Mouse (Mus musculus) Patski (cell line): Measurements from ENCODE around the gene Spag9. TPM values are rescaled to one million over a fixed set of nuclear protein-coding genes. Genes with fewer than 3 reads are reported as not detected.

Experiments
- ATAC-seq: fragments of 100-300 bp; one replicate; pipeline ENCODE4 v1.8.0; 2021
- CTCF ChIA-PET: fragments of 350-600 bp; sonication (Branson Sonifier 250); formaldehyde crosslinking; loops from one replicate; lab custom pipeline; 2022; ENCODE audit warnings: inconsistent platforms; lab: Charles Lee
- POLR2A ChIA-PET: fragments of 350-600 bp; sonication (Branson Sonifier 250); formaldehyde crosslinking; loops from one replicate; lab custom pipeline; 2022; ENCODE audit warnings: antibody characterized with exemption, inconsistent platforms; lab: Charles Lee
- DNase-seq: peaks from one replicate; pipeline ENCODE4 v3.0.0-alpha.2; 2011; ENCODE audit warnings: low read depth, low spot score
- H3K27me3 ChIP-seq: fragments of 371-371 bp; one replicate; pipeline ENCODE4 v1.5.1; 2021
- CTCF ChIP-seq: fragments of 100-300 bp; IDR thresholded peaks from one replicate; pipeline ENCODE4 v1.5.1; 2021
- in situ Hi-C: fragments of 300-500 bp; cut with MboI; formaldehyde crosslinking; loops from 3 replicates; pipeline ENCODE4 v1.11.1; 2018; ENCODE audit warnings: low pct_unique_long_range_greater_than_20kb, mixed read lengths
- polyA plus RNA-seq: library from polyadenylated mRNA; unstranded; gene quantifications from one replicate; pipeline ENCODE4 v1.2.3, GENCODE M21; 2021

The Spag9 gene
- polyA plus RNA-seq, 1 experiment from 2014 or later: 64.7 TPM

GRCm38 (mm10) chr11:93963013-93963412 lies 32.9 kb upstream of the Spag9 start:
- TF ChIP-seq CTCF: no peak
- H3K27me3 ChIP-seq: no peaks in the 10 kb centered on the region
- ATAC-seq (no peak), DNase-seq (no peak)
- in situ Hi-C loops: no loop called here
- POLR2A ChIA-PET: no interaction called here
- CTCF ChIA-PET: no interaction called here

GRCm38 (mm10) chr11:93965391-93965790 lies 30.5 kb upstream of the Spag9 start:
- in situ Hi-C loops: no loop called here
- ChIA-PET POLR2A (interaction anchor here (0.6 kb wide), 1 partner anchor 31 kb away, joined by 3 read pairs; the partner anchor contains the start of gene Spag9), CTCF (no interaction called here)
- TF ChIP-seq CTCF: no peak
- DNase-seq (no peak), ATAC-seq (no peak)
- H3K27me3 ChIP-seq: no peaks in the 10 kb centered on the region

- DNase-seq (no peak), ATAC-seq (no peak)
- in situ Hi-C loops: no loop called here
- ChIA-PET POLR2A (no interaction called here), CTCF (no interaction called here)
- H3K27me3 ChIP-seq: no peaks in the 10 kb centered on the region
- no peak for TF ChIP-seq CTCF
Measured at GRCm38 (mm10) chr11:93967381-93967780, 28.5 kb upstream of the Spag9 start.

- H3K27me3 ChIP-seq: no peaks in the 10 kb centered on the region
- in situ Hi-C loops: no loop called here
- ATAC-seq: peak; percentile 86
- TF ChIP-seq CTCF: peak; percentile 86
- peak; percentile 96 for DNase-seq
- ChIA-PET CTCF (interaction anchor here (0.8 to 1.2 kb wide), 4 partner anchors 10 to 124 kb away, joined by 3 to 5 read pairs (median 3); no protein-coding TSS in a partner anchor), POLR2A (interaction anchor here (0.5 to 0.7 kb wide), 2 partner anchors 27 to 1022 kb away, joined by 3 read pairs; partner anchors contain the start of gene Ppp1r9b)
Measured at GRCm38 (mm10) chr11:93968005-93968847, 27.7 kb upstream of the Spag9 start, which contains the start of the genes Gm20390 and Nme1. Gm20390 (minus strand) TSS chr11:93968293. Nme1 (minus strand) TSS chr11:93968521.

- CTCF ChIA-PET: interaction anchor here (0.8 to 1.2 kb wide), 4 partner anchors 10 to 123 kb away, joined by 3 to 5 read pairs (median 3); no protein-coding TSS in a partner anchor
- H3K27me3 ChIP-seq: no peaks in the 10 kb centered on the region
- ATAC-seq (no peak), DNase-seq (no peak)
- in situ Hi-C loops: no loop called here
- TF ChIP-seq CTCF: no peak
- POLR2A ChIA-PET: interaction anchor here (0.7 kb wide), 1 partner anchor 26 kb away, joined by 3 read pairs; no protein-coding TSS in a partner anchor
Measured at GRCm38 (mm10) chr11:93968848-93969128, 27.1 kb upstream of the Spag9 start.

- H3K27me3 ChIP-seq: no peaks in the 10 kb centered on the region
- in situ Hi-C loops: no loop called here
- DNase-seq (no peak), ATAC-seq (no peak)
- TF ChIP-seq CTCF: no peak
- ChIA-PET CTCF (interaction anchor here (0.8 to 1.2 kb wide), 6 partner anchors 11 to 117 kb away, joined by 3 to 5 read pairs (median 3); no protein-coding TSS in a partner anchor), POLR2A (no interaction called here)
Measured at GRCm38 (mm10) chr11:93969171-93969570, 26.7 kb upstream of the Spag9 start.

GRCm38 (mm10) chr11:93969799-93970198 lies 26.1 kb upstream of the Spag9 start:
- no peak for ATAC-seq
- CTCF ChIA-PET: interaction anchor here (0.7 to 1.6 kb wide), 6 partner anchors 17 to 159 kb away, joined by 3 to 10 read pairs (median 3); no protein-coding TSS in a partner anchor
- POLR2A ChIA-PET: interaction anchor here (1.0 kb wide), 1 partner anchor 25 kb away, joined by 3 read pairs; no protein-coding TSS in a partner anchor
- no peak for DNase-seq
- in situ Hi-C loops: loop anchor here (5.0 kb wide), 1 partner anchor 113 kb away; no protein-coding TSS in a partner anchor
- H3K27me3 ChIP-seq: no peaks in the 10 kb centered on the region
- TF ChIP-seq CTCF: no peak

- H3K27me3 ChIP-seq: no peaks in the 10 kb centered on the region
- no peak for ATAC-seq
- POLR2A ChIA-PET: no interaction called here
- TF ChIP-seq CTCF: no peak
- CTCF ChIA-PET: interaction anchor here (0.6 kb wide), 1 partner anchor 13 kb away, joined by 3 read pairs; no protein-coding TSS in a partner anchor
- DNase-seq: no peak
- in situ Hi-C loops: loop anchor here (5.0 kb wide), 1 partner anchor 109 kb away; no protein-coding TSS in a partner anchor
Measured at GRCm38 (mm10) chr11:93972951-93973350, 22.9 kb upstream of the Spag9 start.

GRCm38 (mm10) chr11:93979502-93980049 lies 16.3 kb upstream of the Spag9 start:
- ChIA-PET CTCF (no interaction called here), POLR2A (no interaction called here)
- ATAC-seq (no peak), DNase-seq (no peak)
- TF ChIP-seq CTCF: no peak
- no peaks in the 10 kb centered on the region for H3K27me3 ChIP-seq
- in situ Hi-C loops: no loop called here

GRCm38 (mm10) chr11:93984619-93985018 lies 11.3 kb upstream of the Spag9 start:
- H3K27me3 ChIP-seq: no peaks in the 10 kb centered on the region
- ChIA-PET CTCF (interaction anchor here (0.7 kb wide), 3 partner anchors 44 to 292 kb away, joined by 3 read pairs; no protein-coding TSS in a partner anchor), POLR2A (no interaction called here)
- ATAC-seq (no peak), DNase-seq (no peak)
- in situ Hi-C loops: no loop called here
- TF ChIP-seq CTCF: no peak
